Mouse (Mus musculus): ENCODE data around the gene Brcc3. TPM values are rescaled to one million over a fixed set of nuclear protein-coding genes. Genes with fewer than 3 reads are reported as not detected.
"Not testable (repeated sequence)": the region's sequence is repeated elsewhere in the genome, so short reads cannot be mapped to it uniquely, and the experiment has no call there.

Brcc3 gene
- polyA plus RNA-seq, 1 experiment from 2014 or later = 62.6 TPM

DNA sequence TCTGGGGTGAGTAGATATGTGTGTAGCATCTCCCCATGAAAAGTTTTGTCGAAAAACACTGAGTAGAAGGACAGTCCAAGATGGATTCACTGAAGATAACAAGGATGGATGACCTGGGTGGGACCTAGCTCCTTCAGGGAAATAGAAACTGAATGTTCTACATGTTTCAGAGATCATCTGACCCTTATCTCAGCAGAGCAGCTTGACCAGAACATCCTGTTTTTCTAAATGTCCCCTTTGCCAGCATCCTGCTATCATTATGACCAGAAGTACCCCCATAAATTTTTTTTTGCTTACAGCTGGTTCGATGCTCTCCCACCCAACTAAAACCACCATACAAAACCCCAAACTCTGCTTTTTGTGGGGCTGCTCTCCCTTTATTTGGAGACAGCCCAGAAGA lies 13.8 kb upstream of the Brcc3 start:
- Histone ChIP-seq H3K36me3 (ENCODE audit: control insufficient read depth, insufficient read depth, low read length) (no peaks in the 10 kb centered on the region), H3K4me1 (ENCODE audit: control insufficient read depth, insufficient read depth, low read length) (no peaks in the 10 kb centered on the region), H3K27ac (ENCODE audit: low read depth, low read length) (no peak overlapping the region), H3K27me3 (ENCODE audit: control insufficient read depth, insufficient read depth, low read length) (no peaks in the 10 kb centered on the region), H3K9me3 (ENCODE audit: control insufficient read depth, low read length) (no peaks in the 10 kb centered on the region), H3K4me3 (ENCODE audit: low read depth, low read length) (no peak overlapping the region), H3K9ac (ENCODE audit: low read length) (no peak overlapping the region), H3K4me2 (ENCODE audit: low read depth) (no peak overlapping the region)
- ATAC-seq (ENCODE audit: insufficient read depth, low FRiP score, low TSS enrichment) (no peak), DNase-seq (ENCODE audit: low spot score) (no peak)
- 84% methylated on average over 2 of the region's 2 CpGs for WGBS

DNA sequence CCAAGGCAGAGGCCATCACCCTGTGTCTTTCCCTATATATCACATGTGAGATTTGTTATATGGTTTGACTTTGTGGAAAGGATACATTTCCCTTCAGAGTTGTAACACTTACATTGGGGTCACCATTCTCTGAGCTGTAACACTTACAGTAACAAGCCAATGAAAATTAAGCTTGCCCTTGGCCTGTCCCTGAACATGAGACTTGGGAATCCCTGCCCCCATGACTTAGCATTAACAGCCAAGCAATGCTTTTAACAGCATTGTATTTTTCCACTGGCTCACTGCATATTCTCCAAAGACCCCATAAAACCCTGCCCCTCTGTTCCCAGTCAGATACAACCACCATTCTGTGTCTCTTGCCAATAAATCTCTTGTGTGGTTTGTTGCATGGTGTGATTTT lies 13.1 kb upstream of the Brcc3 start:
- no peaks in the 10 kb centered on the region for H3K4me1 ChIP-seq (ENCODE audit: control insufficient read depth, insufficient read depth, low read length)
- H3K27me3 ChIP-seq (ENCODE audit: control insufficient read depth, insufficient read depth, low read length) = no peaks in the 10 kb centered on the region
- no peaks in the 10 kb centered on the region for H3K9me3 ChIP-seq (ENCODE audit: control insufficient read depth, low read length)
- no peak for DNase-seq (ENCODE audit: low spot score)
- H3K4me3 ChIP-seq (ENCODE audit: low read depth, low read length) = no peak overlapping the region
- no peak for ATAC-seq (ENCODE audit: insufficient read depth, low FRiP score, low TSS enrichment)
- no peak overlapping the region for H3K9ac ChIP-seq (ENCODE audit: low read length)
- no peak overlapping the region for H3K27ac ChIP-seq (ENCODE audit: low read depth, low read length)
- H3K36me3 ChIP-seq (ENCODE audit: control insufficient read depth, insufficient read depth, low read length) = no peaks in the 10 kb centered on the region
- H3K4me2 ChIP-seq (ENCODE audit: low read depth) = no peak overlapping the region

GRCm38 (mm10) chrX:75409711-75410110 lies 6.7 kb upstream of the Brcc3 start:
- Histone ChIP-seq H3K4me3 (ENCODE audit: low read depth, low read length) (no peak overlapping the region), H3K4me2 (ENCODE audit: low read depth) (no peak overlapping the region), H3K36me3 (ENCODE audit: control insufficient read depth, insufficient read depth, low read length) (no peaks in the 10 kb centered on the region), H3K27me3 (ENCODE audit: control insufficient read depth, insufficient read depth, low read length) (no peaks in the 10 kb centered on the region), H3K27ac (ENCODE audit: low read depth, low read length) (no peak overlapping the region), H3K9me3 (ENCODE audit: control insufficient read depth, low read length) (no peaks in the 10 kb centered on the region), H3K4me1 (ENCODE audit: control insufficient read depth, insufficient read depth, low read length) (no peaks in the 10 kb centered on the region), H3K9ac (ENCODE audit: low read length) (no peak overlapping the region)
- ATAC-seq (ENCODE audit: insufficient read depth, low FRiP score, low TSS enrichment) (no peak), DNase-seq (ENCODE audit: low spot score) (no peak)
- WGBS = 86% methylated on average over 1 of the region's 1 CpGs

DNA sequence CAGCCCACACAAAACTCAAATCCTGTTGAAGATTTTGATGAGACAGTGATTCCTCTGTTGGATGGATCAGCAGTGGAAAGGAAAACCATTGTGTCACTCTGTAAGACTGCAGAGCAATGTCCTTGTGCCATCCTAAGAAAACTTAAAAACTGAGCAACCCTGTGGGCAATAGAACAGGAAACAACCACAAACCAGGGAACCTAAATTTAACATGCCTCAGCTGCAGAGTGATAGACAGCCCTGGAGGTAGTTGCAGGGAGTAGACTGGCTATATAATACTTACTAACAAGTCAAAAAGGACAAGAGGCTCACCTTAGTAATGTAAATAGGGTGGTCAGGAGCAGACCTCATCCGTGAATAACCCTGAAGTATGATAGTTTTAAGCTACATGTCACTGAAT lies 38.2 kb downstream of the Brcc3 start:
- no peaks in the 10 kb centered on the region; the same call in 1 of the 2 replicates for H3K36me3 ChIP-seq (ENCODE audit: control insufficient read depth, insufficient read depth, low read length)
- WGBS = 88% methylated on average over 1 of the region's 1 CpGs

DNA sequence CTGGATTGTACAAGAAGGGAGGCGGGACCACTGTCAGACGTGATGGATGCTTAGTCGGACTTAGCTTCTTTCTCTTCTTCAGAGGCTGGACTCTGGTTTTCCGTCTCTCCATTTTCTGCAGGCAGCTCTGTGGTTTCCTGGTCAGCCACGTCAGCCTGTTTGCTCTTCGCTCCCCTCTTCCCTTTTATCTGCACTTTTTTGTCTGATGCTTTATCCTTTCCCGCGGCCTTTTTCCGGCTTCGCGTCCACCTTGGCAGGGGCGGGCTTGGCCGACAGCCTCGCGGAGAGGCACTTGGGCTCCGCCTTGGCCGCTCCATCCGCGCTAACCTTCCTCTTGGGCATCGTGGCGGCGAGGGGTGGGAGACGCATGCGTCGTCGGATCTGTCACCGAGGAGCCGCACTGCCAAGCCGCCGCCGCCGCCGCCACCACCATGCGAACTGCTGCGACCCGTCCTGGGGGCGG lies 58.8 kb downstream of the Brcc3 start:
- peak; percentile 91; the same call in 1 of the 2 replicates for ATAC-seq (ENCODE audit: insufficient read depth, low FRiP score, low TSS enrichment)
- Histone ChIP-seq H3K9ac (ENCODE audit: low read length) (peak overlapping the region; percentile 37; the same call in 1 of the 2 replicates), H3K4me2 (ENCODE audit: low read depth) (peak overlapping the region; percentile 28), H3K4me3 (ENCODE audit: low read depth, low read length) (peak overlapping the region; percentile 16; the same call in 1 of the 2 replicates)
- not testable (repeated sequence) for H3K9me3 ChIP-seq (ENCODE audit: control insufficient read depth, low read length); H3K4me1 ChIP-seq (ENCODE audit: control insufficient read depth, insufficient read depth, low read length); H3K27me3 ChIP-seq (ENCODE audit: control insufficient read depth, insufficient read depth, low read length); H3K27ac ChIP-seq (ENCODE audit: low read depth, low read length); H3K36me3 ChIP-seq (ENCODE audit: control insufficient read depth, insufficient read depth, low read length)
- DNase-seq (ENCODE audit: low spot score) = peak; percentile 77
- 17% methylated on average over 37 of the region's 37 CpGs for WGBS

More for the DNA sequence above, 38.2 kb downstream of the Brcc3 start:
- no peak for ATAC-seq (ENCODE audit: insufficient read depth, low FRiP score, low TSS enrichment)
- Histone ChIP-seq H3K27ac (ENCODE audit: low read depth, low read length) (no peak overlapping the region), H3K4me1 (ENCODE audit: control insufficient read depth, insufficient read depth, low read length) (no peaks in the 10 kb centered on the region), H3K4me2 (ENCODE audit: low read depth) (no peak overlapping the region), H3K4me3 (ENCODE audit: low read depth, low read length) (no peak overlapping the region), H3K27me3 (ENCODE audit: control insufficient read depth, insufficient read depth, low read length) (no peaks in the 10 kb centered on the region), H3K9me3 (ENCODE audit: control insufficient read depth, low read length) (no peaks in the 10 kb centered on the region), H3K9ac (ENCODE audit: low read length) (no peak overlapping the region)
- DNase-seq (ENCODE audit: low spot score) = no peak

DNA sequence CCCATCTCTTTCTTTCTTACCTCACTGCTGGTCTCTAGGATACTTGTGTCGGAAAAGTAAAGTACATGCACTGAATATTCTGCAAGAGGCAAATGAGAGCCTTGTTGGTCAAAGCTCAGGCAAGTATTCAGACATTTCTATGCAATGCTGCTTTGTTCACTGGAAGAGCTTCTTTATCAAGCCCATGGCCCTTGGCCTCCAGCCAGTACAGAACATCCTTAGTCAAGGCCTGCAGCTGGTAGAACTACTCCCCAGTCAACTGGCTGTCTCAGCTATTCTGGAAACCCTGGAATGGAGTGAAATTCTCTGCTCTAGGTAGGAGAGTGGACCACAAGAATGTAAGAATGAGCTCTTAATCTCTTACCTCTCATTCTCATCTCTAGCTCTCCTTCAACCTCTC lies 73.5 kb downstream of the Brcc3 start:
- Histone ChIP-seq H3K36me3 (ENCODE audit: control insufficient read depth, insufficient read depth, low read length) (no peaks in the 10 kb centered on the region), H3K9me3 (ENCODE audit: control insufficient read depth, low read length) (no peaks in the 10 kb centered on the region), H3K27me3 (ENCODE audit: control insufficient read depth, insufficient read depth, low read length) (no peaks in the 10 kb centered on the region), H3K4me3 (ENCODE audit: low read depth, low read length) (no peak overlapping the region), H3K4me1 (ENCODE audit: control insufficient read depth, insufficient read depth, low read length) (no peaks in the 10 kb centered on the region), H3K27ac (ENCODE audit: low read depth, low read length) (no peak overlapping the region), H3K9ac (ENCODE audit: low read length) (no peak overlapping the region), H3K4me2 (ENCODE audit: low read depth) (no peak overlapping the region)
- ATAC-seq (ENCODE audit: insufficient read depth, low FRiP score, low TSS enrichment) (no peak), DNase-seq (ENCODE audit: low spot score) (no peak)
- WGBS = 83% methylated on average over 1 of the region's 1 CpGs

Other genes starting within 250 kb of the Brcc3 start
- 39.4 and 40.1 TPM in 2 replicates for gene Fundc2, start 34.2 kb upstream of the Brcc3 start, polyA plus RNA-seq (2014; fragmentation: Nextera tagmentation; extraction: Ambion mirVana)
- 0.80 and 1.2 TPM in 2 replicates for gene F8, start 34.0 kb upstream of the Brcc3 start, polyA plus RNA-seq (2014; fragmentation: Nextera tagmentation; extraction: Ambion mirVana)
- 17.3 and 21.3 TPM in 2 replicates for gene Cmc4, start within 50 bp of the Brcc3 start, polyA plus RNA-seq (2014; fragmentation: Nextera tagmentation; extraction: Ambion mirVana)
- 7.0 and 8.0 TPM in 2 replicates for gene Mtcp1, start within 50 bp of the Brcc3 start, polyA plus RNA-seq (2014; fragmentation: Nextera tagmentation; extraction: Ambion mirVana)
- 258 and 276 TPM in 2 replicates for gene Vbp1, start 97.7 kb downstream of the Brcc3 start, polyA plus RNA-seq (2014; fragmentation: Nextera tagmentation; extraction: Ambion mirVana)
- gene Rab39b, start 161.6 kb downstream of the Brcc3 start, polyA plus RNA-seq (2014; fragmentation: Nextera tagmentation; extraction: Ambion mirVana) = 12.6 and 15.3 TPM in 2 replicates